Mouse (Mus musculus): ENCODE measurements around the gene Prl6a1. TPM values are rescaled to one million over a fixed set of nuclear protein-coding genes. Genes with fewer than 3 reads are reported as not detected.

Gene Prl6a1
- polyA plus RNA-seq (2015; fragmentation: Nextera tagmentation; extraction: Ambion mirVana) = not detected in 2 replicates

GRCm38 (mm10) chr13:27312334-27313225 is at the start of gene Prl6a1:
Gene Prl6a1, plus strand, starts transcription at chr13:27312627.
- Histone ChIP-seq H3K4me3 (ENCODE audit: low read length) (no peak within 1 kb of the TSS), H3K4me1 (ENCODE audit: control insufficient read depth, insufficient read depth, low read length) (no peaks in the 10 kb centered on the region), H3K9me3 (replicated peaks; ENCODE audit: control insufficient read depth, low read length) (no peaks in the 10 kb centered on the region), H3K27ac (ENCODE audit: low read length) (no peak within 1 kb of the TSS), H3K36me3 (ENCODE audit: control insufficient read depth, insufficient read depth) (no peaks in the 10 kb centered on the region), H3K27me3 (ENCODE audit: control insufficient read depth, insufficient read depth, low read length) (no peaks in the 10 kb centered on the region), H3K9ac (ENCODE audit: low read length) (no peak within 1 kb of the TSS), H3K4me2 (ENCODE audit: low read depth, low read length) (no peak within 1 kb of the TSS)
- 71% methylated on average over 7 of the region's 7 CpGs for WGBS
- no peak for ATAC-seq (replicated peaks; ENCODE audit: extremely low read depth, insufficient read depth, low FRiP score)

GRCm38 (mm10) chr13:27334989-27335388 is 22.6 kb downstream of the Prl6a1 start:
- H3K9ac ChIP-seq (ENCODE audit: low read length) = no peak overlapping the region
- H3K4me3 ChIP-seq (ENCODE audit: low read length) = no peak overlapping the region
- WGBS = 91% methylated on average over 1 of the region's 1 CpGs
- no peaks in the 10 kb centered on the region for H3K36me3 ChIP-seq (ENCODE audit: control insufficient read depth, insufficient read depth)
- no peak overlapping the region for H3K4me2 ChIP-seq (ENCODE audit: low read depth, low read length)
- H3K27ac ChIP-seq (ENCODE audit: low read length) = no peak overlapping the region
- H3K9me3 ChIP-seq (replicated peaks; ENCODE audit: control insufficient read depth, low read length) = no peaks in the 10 kb centered on the region
- no peak for ATAC-seq (replicated peaks; ENCODE audit: extremely low read depth, insufficient read depth, low FRiP score)
- H3K27me3 ChIP-seq (ENCODE audit: control insufficient read depth, insufficient read depth, low read length) = no peaks in the 10 kb centered on the region
- no peaks in the 10 kb centered on the region for H3K4me1 ChIP-seq (ENCODE audit: control insufficient read depth, insufficient read depth, low read length)

GRCm38 (mm10) chr13:27342733-27343275 is 30.4 kb downstream of the Prl6a1 start:
- H3K27ac ChIP-seq (ENCODE audit: low read length) = no peak overlapping the region
- no peak overlapping the region for H3K9ac ChIP-seq (ENCODE audit: low read length)
- H3K9me3 ChIP-seq (replicated peaks; ENCODE audit: control insufficient read depth, low read length) = no peaks in the 10 kb centered on the region
- H3K4me3 ChIP-seq (ENCODE audit: low read length) = no peak overlapping the region
- 24% methylated on average over 3 of the region's 3 CpGs for WGBS
- H3K27me3 ChIP-seq (ENCODE audit: control insufficient read depth, insufficient read depth, low read length) = no peaks in the 10 kb centered on the region
- H3K4me1 ChIP-seq (ENCODE audit: control insufficient read depth, insufficient read depth, low read length) = peaks cover 7% of the 10 kb centered on the region; the same call in 1 of the 2 replicates
- H3K4me2 ChIP-seq (ENCODE audit: low read depth, low read length) = no peak overlapping the region
- H3K36me3 ChIP-seq (ENCODE audit: control insufficient read depth, insufficient read depth) = no peaks in the 10 kb centered on the region
- no peak; the same call in 1 of the 2 replicates for ATAC-seq (replicated peaks; ENCODE audit: extremely low read depth, insufficient read depth, low FRiP score)

GRCm38 (mm10) chr13:27345373-27345772 is 32.9 kb downstream of the Prl6a1 start, which contains the start of gene Prl8a2:
Gene Prl8a2, plus strand, starts transcription at chr13:27345673.
- no peaks in the 10 kb centered on the region for H3K27me3 ChIP-seq (ENCODE audit: control insufficient read depth, insufficient read depth, low read length)
- H3K4me3 ChIP-seq (ENCODE audit: low read length) = no peak within 1 kb of the TSS
- H3K9ac ChIP-seq (ENCODE audit: low read length) = no peak within 1 kb of the TSS
- no peak for ATAC-seq (replicated peaks; ENCODE audit: extremely low read depth, insufficient read depth, low FRiP score)
- H3K4me2 ChIP-seq (ENCODE audit: low read depth, low read length) = no peak within 1 kb of the TSS
- H3K4me1 ChIP-seq (ENCODE audit: control insufficient read depth, insufficient read depth, low read length) = peaks cover 7% of the 10 kb centered on the region; the same call in 1 of the 2 replicates
- H3K27ac ChIP-seq (ENCODE audit: low read length) = no peak within 1 kb of the TSS
- H3K9me3 ChIP-seq (replicated peaks; ENCODE audit: control insufficient read depth, low read length) = no peaks in the 10 kb centered on the region
- WGBS = 55% methylated on average over 2 of the region's 2 CpGs
- no peaks in the 10 kb centered on the region for H3K36me3 ChIP-seq (ENCODE audit: control insufficient read depth, insufficient read depth)

Other genes starting within 250 kb of the Prl6a1 start
- gene Prl3d1, start 218.4 kb upstream of the Prl6a1 start, polyA plus RNA-seq (2015; fragmentation: Nextera tagmentation; extraction: Ambion mirVana) = not detected in 2 replicates
- not detected in 2 replicates for gene Prl3d2, start 190.9 kb upstream of the Prl6a1 start, polyA plus RNA-seq (2015; fragmentation: Nextera tagmentation; extraction: Ambion mirVana)
- gene Prl3d3, start 155.8 kb upstream of the Prl6a1 start, polyA plus RNA-seq (2015; fragmentation: Nextera tagmentation; extraction: Ambion mirVana) = not detected in 2 replicates
- gene Prl3c1, start 116.0 kb upstream of the Prl6a1 start, polyA plus RNA-seq (2015; fragmentation: Nextera tagmentation; extraction: Ambion mirVana) = not detected in 2 replicates
- not detected in 2 replicates for gene Prl3b1, start 70.8 kb upstream of the Prl6a1 start, polyA plus RNA-seq (2015; fragmentation: Nextera tagmentation; extraction: Ambion mirVana)
- gene Prl3a1, start 53.2 kb upstream of the Prl6a1 start, polyA plus RNA-seq (2015; fragmentation: Nextera tagmentation; extraction: Ambion mirVana) = not detected in 2 replicates
- gene Prl8a2, start 33.0 kb downstream of the Prl6a1 start, polyA plus RNA-seq (2015; fragmentation: Nextera tagmentation; extraction: Ambion mirVana) = not detected in 2 replicates
- gene Prl2b1, start 78.2 kb downstream of the Prl6a1 start, polyA plus RNA-seq (2015; fragmentation: Nextera tagmentation; extraction: Ambion mirVana) = not detected in 2 replicates
- not detected in 2 replicates for gene Prl8a6, start 126.1 kb downstream of the Prl6a1 start, polyA plus RNA-seq (2015; fragmentation: Nextera tagmentation; extraction: Ambion mirVana)
- gene Prl8a8, start 200.6 kb downstream of the Prl6a1 start, polyA plus RNA-seq (2015; fragmentation: Nextera tagmentation; extraction: Ambion mirVana) = not detected in 2 replicates

All from heart, embryonic 16.5 days (tissue).